Mouse (Mus musculus) liver, embryonic 14.5 days (tissue): ENCODE data around the gene Ltbp2.

Experiments
- CTCF ChIP-seq: IDR thresholded peaks from 2 replicates; pipeline ENCODE4 v1.5.1; 2016; ENCODE audit warnings: antibody characterized with exemption, low read depth, control low read depth
- EP300 ChIP-seq: IDR thresholded peaks from 2 replicates; pipeline ENCODE4 v1.6.1; 2016; ENCODE audit warnings: antibody characterized with exemption, low read depth

GRCm38 (mm10) chr12:84839965-84840364, 36.4 kb downstream of the Ltbp2 start:
- TF ChIP-seq CTCF (no peak), EP300 (no peak)
